Mouse (Mus musculus): Measurements from ENCODE around the gene Ptpn6. TPM values are rescaled to one million over a fixed set of nuclear protein-coding genes. Genes with fewer than 3 reads are reported as not detected.

Ptpn6 gene
- polyA plus RNA-seq, 2 experiments = 9.6 to 13.9 TPM

GRCm38 (mm10) chr6:124734417-124734816 lies 4.1 kb downstream of the Ptpn6 start:
- Histone ChIP-seq H3K27me3 (ENCODE audit: control insufficient read depth, insufficient read depth, low read length) (no peaks in the 10 kb centered on the region), H3K36me3 (ENCODE audit: control insufficient read depth, insufficient read depth, low read length) (no peaks in the 10 kb centered on the region), H3K9ac (ENCODE audit: low read depth, low read length, severe bottlenecking) (no peak overlapping the region), H3K4me2 (replicated peaks; ENCODE audit: low read depth, low read length, severe bottlenecking) (no peak overlapping the region), H3K27ac (replicated peaks; ENCODE audit: low read depth, low read length) (no peak overlapping the region), H3K4me3 (replicated peaks; ENCODE audit: low read length) (no peak overlapping the region), H3K9me3 (ENCODE audit: control insufficient read depth, low read length) (no peaks in the 10 kb centered on the region), H3K4me1 (ENCODE audit: control insufficient read depth, insufficient read depth, low read length) (0 out of 2 replicates have a peak, but pooled peaks cover under 1% of the 10 kb centered on the region)
- no peak for TF ChIP-seq POLR2A (IDR thresholded peaks at IDR 0.05; ENCODE audit: borderline replicate concordance, extremely low read depth, insufficient read depth, insufficient read length)
- ATAC-seq (ENCODE audit: low FRiP score, low read depth) (no peak), DNase-seq (ENCODE audit: low spot score) (no peak)
- 81% methylated on average over 3 of the region's 3 CpGs for WGBS

GRCm38 (mm10) chr6:124732476-124733370 lies 5.8 kb downstream of the Ptpn6 start:
- 45% methylated on average over 19 of the region's 19 CpGs for whole genome bisulfite sequencing
- no peak for TF ChIP-seq POLR2A (IDR thresholded peaks at IDR 0.05; ENCODE audit: borderline replicate concordance, extremely low read depth, insufficient read depth, insufficient read length)
- Histone ChIP-seq H3K4me1 (ENCODE audit: control insufficient read depth, insufficient read depth, low read length) (no peaks in the 10 kb centered on the region), H3K27ac (replicated peaks; ENCODE audit: low read depth, low read length) (no peak overlapping the region), H3K9me3 (ENCODE audit: control insufficient read depth, low read length) (no peaks in the 10 kb centered on the region), H3K27me3 (ENCODE audit: control insufficient read depth, insufficient read depth, low read length) (no peaks in the 10 kb centered on the region), H3K4me2 (replicated peaks; ENCODE audit: low read depth, low read length, severe bottlenecking) (no peak overlapping the region), H3K36me3 (ENCODE audit: control insufficient read depth, insufficient read depth, low read length) (no peaks in the 10 kb centered on the region), H3K9ac (ENCODE audit: low read depth, low read length, severe bottlenecking) (no peak overlapping the region), H3K4me3 (replicated peaks; ENCODE audit: low read length) (no peak overlapping the region)
- ATAC-seq (ENCODE audit: low FRiP score, low read depth) (no peak), DNase-seq (ENCODE audit: low spot score) (no peak)

DNA sequence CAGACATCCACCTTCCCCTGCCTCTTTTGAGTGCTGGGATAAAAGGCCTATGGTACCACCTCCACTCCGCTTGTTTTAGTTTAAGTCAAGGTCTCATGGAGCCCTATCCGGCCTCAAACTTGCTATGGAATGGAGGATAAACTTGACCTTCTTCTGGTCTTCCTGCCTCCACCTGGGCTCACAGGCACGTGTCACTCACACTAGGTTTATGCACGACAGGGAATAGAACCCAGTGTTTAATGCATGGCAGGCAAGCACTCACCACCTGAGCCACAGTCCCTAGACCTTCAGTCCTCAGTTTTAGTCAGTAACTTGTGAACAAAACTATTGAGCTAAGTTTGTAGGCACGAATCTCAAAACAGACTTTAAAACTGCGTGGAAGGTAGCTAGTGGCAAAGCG lies 7.5 kb downstream of the Ptpn6 start:
- Histone ChIP-seq H3K9me3 (ENCODE audit: control insufficient read depth, low read length) (no peaks in the 10 kb centered on the region), H3K9ac (ENCODE audit: low read depth, low read length, severe bottlenecking) (no peak overlapping the region), H3K27ac (replicated peaks; ENCODE audit: low read depth, low read length) (no peak overlapping the region), H3K4me2 (replicated peaks; ENCODE audit: low read depth, low read length, severe bottlenecking) (no peak overlapping the region), H3K36me3 (ENCODE audit: control insufficient read depth, insufficient read depth, low read length) (no peaks in the 10 kb centered on the region), H3K4me1 (ENCODE audit: control insufficient read depth, insufficient read depth, low read length) (no peaks in the 10 kb centered on the region), H3K27me3 (ENCODE audit: control insufficient read depth, insufficient read depth, low read length) (no peaks in the 10 kb centered on the region), H3K4me3 (replicated peaks; ENCODE audit: low read length) (no peak overlapping the region)
- no peak for ATAC-seq (ENCODE audit: low FRiP score, low read depth)
- no peak for DNase-seq (ENCODE audit: low spot score)
- TF ChIP-seq POLR2A (IDR thresholded peaks at IDR 0.05; ENCODE audit: borderline replicate concordance, extremely low read depth, insufficient read depth, insufficient read length) = no peak
- WGBS = 79% methylated on average over 7 of the region's 7 CpGs

GRCm38 (mm10) chr6:124729850-124730705 lies 8.4 kb downstream of the Ptpn6 start:
- Histone ChIP-seq H3K27ac (replicated peaks; ENCODE audit: low read depth, low read length) (no peak overlapping the region), H3K36me3 (ENCODE audit: control insufficient read depth, insufficient read depth, low read length) (no peaks in the 10 kb centered on the region), H3K4me1 (ENCODE audit: control insufficient read depth, insufficient read depth, low read length) (no peaks in the 10 kb centered on the region), H3K4me3 (replicated peaks; ENCODE audit: low read length) (no peak overlapping the region), H3K9me3 (ENCODE audit: control insufficient read depth, low read length) (no peaks in the 10 kb centered on the region), H3K4me2 (replicated peaks; ENCODE audit: low read depth, low read length, severe bottlenecking) (no peak overlapping the region), H3K9ac (ENCODE audit: low read depth, low read length, severe bottlenecking) (no peak overlapping the region), H3K27me3 (ENCODE audit: control insufficient read depth, insufficient read depth, low read length) (no peaks in the 10 kb centered on the region)
- 83% methylated on average over 8 of the region's 8 CpGs for WGBS
- no peak for TF ChIP-seq POLR2A (IDR thresholded peaks at IDR 0.05; ENCODE audit: borderline replicate concordance, extremely low read depth, insufficient read depth, insufficient read length)
- ATAC-seq (ENCODE audit: low FRiP score, low read depth) (no peak), DNase-seq (ENCODE audit: low spot score) (no peak)

GRCm38 (mm10) chr6:124728621-124729020 lies 9.9 kb downstream of the Ptpn6 start:
- Histone ChIP-seq H3K4me1 (ENCODE audit: control insufficient read depth, insufficient read depth, low read length) (no peaks in the 10 kb centered on the region), H3K4me3 (replicated peaks; ENCODE audit: low read length) (no peak overlapping the region), H3K27ac (replicated peaks; ENCODE audit: low read depth, low read length) (no peak overlapping the region), H3K4me2 (replicated peaks; ENCODE audit: low read depth, low read length, severe bottlenecking) (no peak overlapping the region), H3K27me3 (ENCODE audit: control insufficient read depth, insufficient read depth, low read length) (no peaks in the 10 kb centered on the region), H3K36me3 (ENCODE audit: control insufficient read depth, insufficient read depth, low read length) (no peaks in the 10 kb centered on the region), H3K9me3 (ENCODE audit: control insufficient read depth, low read length) (no peaks in the 10 kb centered on the region), H3K9ac (ENCODE audit: low read depth, low read length, severe bottlenecking) (no peak overlapping the region)
- TF ChIP-seq POLR2A (IDR thresholded peaks at IDR 0.05; ENCODE audit: borderline replicate concordance, extremely low read depth, insufficient read depth, insufficient read length) = no peak
- ATAC-seq (ENCODE audit: low FRiP score, low read depth) = no peak
- DNase-seq (ENCODE audit: low spot score) = no peak
- WGBS = 92% methylated on average over 10 of the region's 10 CpGs
